Mouse (Mus musculus) liver, embryonic 13.5 days (tissue): Measurements from ENCODE around the gene Rras2. TPM values are rescaled to one million over a fixed set of nuclear protein-coding genes. Genes with fewer than 3 reads are reported as not detected.
A peak's percentile ranks its signal among the peaks of the same experiment; 100 is the strongest.

Experiments
- ATAC-seq: fragments of 200-750 bp; cut with Nextera tagmentation; 2 replicates; pipeline ENCODE4 v1.8.0; 2017; ENCODE audit warnings: low read depth, mild to moderate bottlenecking, moderate number of reproducible peaks, moderate library complexity
- DNase-seq: peaks from one replicate; pipeline ENCODE4 v3.0.0; 2022
- H3K27ac ChIP-seq: fragments of 300-500 bp; sonication (generic); 2 replicates; pipeline ENCODE4 v1.5.1; 2015; ENCODE audit warnings: moderate library complexity, mild to moderate bottlenecking, inconsistent platforms
- H3K27me3 ChIP-seq: fragments of 300-500 bp; sonication (generic); 2 replicates; pipeline ENCODE4 v1.6.1; 2015; ENCODE audit warnings: mild to moderate bottlenecking, inconsistent platforms
- H3K36me3 ChIP-seq: fragments of 300-500 bp; sonication (generic); 2 replicates; pipeline ENCODE4 v1.6.1; 2015; ENCODE audit warnings: mild to moderate bottlenecking, inconsistent platforms
- H3K4me1 ChIP-seq: fragments of 300-500 bp; sonication (generic); replicated peaks from 2 replicates; pipeline ENCODE4 v1.6.1; 2015; ENCODE audit warnings: inconsistent platforms
- H3K4me2 ChIP-seq: fragments of 300-500 bp; sonication (generic); 2 replicates; pipeline ENCODE4 v1.6.1; 2015; ENCODE audit warnings: inconsistent platforms, mild to moderate bottlenecking, moderate library complexity
- H3K4me3 ChIP-seq: fragments of 300-500 bp; sonication (generic); replicated peaks from 2 replicates; pipeline ENCODE4 v1.5.1; 2015; ENCODE audit warnings: mild to moderate bottlenecking, inconsistent platforms
- H3K9ac ChIP-seq: fragments of 300-500 bp; sonication (generic); 2 replicates; pipeline ENCODE4 v1.6.1; 2015; ENCODE audit warnings: mild to moderate bottlenecking, inconsistent platforms
- H3K9me3 ChIP-seq: fragments of 300-500 bp; sonication (generic); replicated peaks from 2 replicates; pipeline ENCODE4 v1.6.1; 2016; ENCODE audit warnings: inconsistent platforms
- WGBS: fragments of 180-500 bp; shearing (Covaris S2); methylation state at CpG from one replicate; pipeline ENCODE4 v1.1.7; 2015; ENCODE audit not compliant: insufficient replicate concordance; 5-methylcytosine and 5-hydroxymethylcytosine counted together
- polyA plus RNA-seq: library from polyadenylated mRNA; unstranded; fragments of >200 nt; fragmentation: Nextera tagmentation; extraction: Ambion mirVana; gene quantifications from 2 replicates; pipeline ENCODE4 v1.2.1, GENCODE M21; 2015

The Rras2 gene
- polyA plus RNA-seq, 1 experiment from 2014 or later, result 7.7 TPM

GRCm38 (mm10) chr7:114140026-114140425 is 22.4 kb upstream of the Rras2 start:
- no peaks in the 10 kb centered on the region for H3K36me3 ChIP-seq
- no peak for DNase-seq
- H3K4me3 ChIP-seq, result no peak overlapping the region
- no peak for ATAC-seq
- H3K9ac ChIP-seq, result no peak overlapping the region
- no peaks in the 10 kb centered on the region for H3K4me1 ChIP-seq
- no peaks in the 10 kb centered on the region for H3K27me3 ChIP-seq
- no peaks in the 10 kb centered on the region for H3K9me3 ChIP-seq
- H3K27ac ChIP-seq, result no peak overlapping the region
- 66% methylated on average over 7 of the region's 7 CpGs for WGBS
- H3K4me2 ChIP-seq, result no peak overlapping the region

- Histone ChIP-seq H3K4me2 (no peak overlapping the region), H3K9me3 (no peaks in the 10 kb centered on the region), H3K9ac (no peak overlapping the region), H3K36me3 (no peaks in the 10 kb centered on the region), H3K27me3 (no peaks in the 10 kb centered on the region), H3K27ac (no peak overlapping the region), H3K4me3 (no peak overlapping the region), H3K4me1 (no peaks in the 10 kb centered on the region)
- 72% methylated on average over 3 of the region's 3 CpGs for WGBS
- DNase-seq (no peak), ATAC-seq (no peak)
Observed at GRCm38 (mm10) chr7:114139400-114139799, 21.8 kb upstream of the Rras2 start.

DNA sequence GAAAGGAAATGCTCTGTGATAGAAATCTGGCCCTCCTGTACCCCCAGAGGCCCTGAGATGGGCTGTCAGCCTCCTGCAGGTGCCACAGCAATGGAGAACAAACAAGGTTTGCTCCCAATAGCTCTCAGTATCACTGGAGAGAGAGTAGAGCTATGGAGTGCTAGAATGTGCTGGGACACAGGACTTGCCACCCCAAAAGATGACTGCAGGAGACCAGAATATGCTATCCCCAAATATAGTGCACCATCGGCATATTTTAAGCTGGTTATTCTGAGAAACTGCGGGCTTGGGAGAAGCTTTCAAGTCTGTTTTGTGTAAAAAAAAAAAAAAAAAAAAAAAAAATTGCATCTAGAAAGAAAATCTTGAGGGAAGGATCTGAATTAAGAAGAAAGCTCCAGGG is 20.7 kb upstream of the Rras2 start:
- H3K4me3 ChIP-seq, result no peak overlapping the region
- no peak for ATAC-seq
- DNase-seq, result no peak
- H3K27ac ChIP-seq, result no peak overlapping the region
- WGBS, result 66% methylated on average over 2 of the region's 2 CpGs
- H3K9me3 ChIP-seq, result no peaks in the 10 kb centered on the region
- no peaks in the 10 kb centered on the region for H3K4me1 ChIP-seq
- H3K9ac ChIP-seq, result no peak overlapping the region
- H3K27me3 ChIP-seq, result no peaks in the 10 kb centered on the region
- H3K36me3 ChIP-seq, result no peaks in the 10 kb centered on the region
- no peak overlapping the region for H3K4me2 ChIP-seq

- Histone ChIP-seq H3K9me3 (no peaks in the 10 kb centered on the region), H3K36me3 (no peaks in the 10 kb centered on the region), H3K27me3 (no peaks in the 10 kb centered on the region), H3K9ac (no peak overlapping the region), H3K4me3 (no peak overlapping the region), H3K27ac (no peak overlapping the region), H3K4me2 (no peak overlapping the region), H3K4me1 (no peaks in the 10 kb centered on the region)
- no peak for ATAC-seq
- no peak for DNase-seq
- WGBS, result 32% methylated on average over 6 of the region's 6 CpGs
Observed at GRCm38 (mm10) chr7:114135166-114135565, 17.6 kb upstream of the Rras2 start.

DNA sequence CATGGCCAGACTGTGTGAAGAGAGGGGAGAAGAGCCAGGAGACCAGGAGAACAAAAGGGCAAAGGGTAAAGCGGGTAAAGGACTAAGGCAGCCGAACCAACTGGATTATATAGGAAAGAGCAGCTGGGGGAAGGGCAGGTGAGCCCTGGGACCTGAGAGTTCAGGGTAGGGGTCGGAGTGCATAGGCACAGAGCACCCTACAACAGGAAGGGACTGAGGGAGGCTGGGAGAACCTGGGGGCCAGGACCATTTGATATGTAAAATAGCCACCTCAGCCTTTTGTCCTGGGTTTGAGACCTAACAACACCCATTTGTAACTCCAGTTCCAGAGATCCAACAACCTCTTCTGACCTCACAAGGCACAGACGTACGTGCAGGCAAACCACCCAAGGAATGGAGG is 16.4 kb upstream of the Rras2 start:
- H3K4me3 ChIP-seq, result no peak overlapping the region
- H3K27ac ChIP-seq, result no peak overlapping the region
- H3K9me3 ChIP-seq, result no peaks in the 10 kb centered on the region; the same call in 1 of the 2 replicates
- no peaks in the 10 kb centered on the region for H3K4me1 ChIP-seq
- DNase-seq (no peak), ATAC-seq (no peak)
- H3K4me2 ChIP-seq, result no peak overlapping the region
- H3K36me3 ChIP-seq, result no peaks in the 10 kb centered on the region
- WGBS, result 35% methylated on average over 5 of the region's 5 CpGs
- H3K9ac ChIP-seq, result no peak overlapping the region
- no peaks in the 10 kb centered on the region for H3K27me3 ChIP-seq

DNA sequence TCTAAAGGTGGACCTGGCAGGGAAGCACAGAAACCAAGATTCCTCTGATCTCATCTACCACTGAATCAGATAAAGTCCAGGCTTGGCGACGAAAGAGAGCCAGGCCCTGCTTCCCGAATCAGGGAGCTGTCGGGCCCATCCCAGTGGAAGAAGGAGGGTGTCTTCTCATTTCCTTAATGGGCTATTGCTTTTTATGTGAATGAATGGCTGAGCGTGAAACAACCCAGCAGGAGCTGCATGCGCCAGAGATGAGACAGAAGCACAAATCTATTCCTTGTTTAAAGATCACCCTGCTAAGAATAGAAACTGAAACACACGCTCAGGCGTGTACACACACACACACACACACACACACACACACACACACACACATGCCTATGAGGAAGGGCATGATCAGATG is 14.7 kb upstream of the Rras2 start:
- Histone ChIP-seq H3K27ac (no peak overlapping the region), H3K36me3 (no peaks in the 10 kb centered on the region), H3K27me3 (no peaks in the 10 kb centered on the region), H3K4me1 (no peaks in the 10 kb centered on the region), H3K9ac (no peak overlapping the region), H3K4me2 (no peak overlapping the region), H3K4me3 (no peak overlapping the region), H3K9me3 (no peaks in the 10 kb centered on the region; the same call in 1 of the 2 replicates)
- DNase-seq (no peak), ATAC-seq (no peak)
- 51% methylated on average over 8 of the region's 8 CpGs for WGBS

DNA sequence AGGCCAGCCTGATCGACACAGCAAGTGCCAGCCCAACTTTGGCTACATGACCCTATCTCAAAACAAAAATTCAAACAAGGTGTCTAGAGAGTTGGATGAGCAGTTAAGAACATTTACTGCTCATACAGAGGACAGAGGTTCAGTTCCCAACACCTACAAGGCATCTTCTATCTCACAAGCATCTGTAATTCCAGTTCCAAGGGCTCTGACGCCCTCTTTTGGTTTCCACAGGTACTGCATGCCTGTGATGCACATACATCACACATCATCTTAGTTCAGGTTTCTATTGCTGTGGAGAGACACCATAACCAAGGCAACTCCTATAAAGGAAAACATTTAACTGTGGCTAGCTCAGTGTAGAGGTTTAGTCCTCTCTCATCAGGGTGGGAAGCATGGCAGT is 11.7 kb upstream of the Rras2 start:
- Histone ChIP-seq H3K27ac (no peak overlapping the region), H3K4me2 (no peak overlapping the region), H3K36me3 (no peaks in the 10 kb centered on the region), H3K9ac (no peak overlapping the region), H3K4me1 (no peaks in the 10 kb centered on the region), H3K27me3 (no peaks in the 10 kb centered on the region), H3K9me3 (no peaks in the 10 kb centered on the region; the same call in 1 of the 2 replicates), H3K4me3 (no peak overlapping the region)
- DNase-seq, result no peak
- no peak for ATAC-seq
- WGBS, result 43% methylated on average over 2 of the region's 2 CpGs

- H3K36me3 ChIP-seq, result no peaks in the 10 kb centered on the region
- no peak overlapping the region for H3K9ac ChIP-seq
- H3K9me3 ChIP-seq, result no peaks in the 10 kb centered on the region
- no peak overlapping the region for H3K27ac ChIP-seq
- WGBS, result 46% methylated on average over 7 of the region's 7 CpGs
- 0 out of 2 replicates have a peak overlapping the region, but pooled peaks have one; percentile 69 for H3K4me3 ChIP-seq
- DNase-seq, result no peak
- no peak for ATAC-seq
- peaks cover 43% of the 10 kb centered on the region for H3K27me3 ChIP-seq
- H3K4me1 ChIP-seq, result peaks cover 7% of the 10 kb centered on the region
- peak overlapping the region; percentile 77 for H3K4me2 ChIP-seq
Observed at GRCm38 (mm10) chr7:114118180-114118579, 599 bp upstream of the Rras2 start.

GRCm38 (mm10) chr7:114116711-114117351 is 750 bp downstream of the Rras2 start:
- Histone ChIP-seq H3K9ac (peak overlapping the region; percentile 66), H3K4me2 (peak overlapping the region; percentile 77), H3K9me3 (no peaks in the 10 kb centered on the region), H3K4me1 (peaks cover 7% of the 10 kb centered on the region), H3K4me3 (peak overlapping the region; percentile 69), H3K27me3 (peaks cover 43% of the 10 kb centered on the region), H3K36me3 (no peaks in the 10 kb centered on the region), H3K27ac (peak overlapping the region; percentile 75)
- WGBS, result under 1% methylated on average over 74 of the region's 74 CpGs
- peak; percentile 42 for DNase-seq
- peak; percentile 74 for ATAC-seq

GRCm38 (mm10) chr7:114115961-114116360 is 1.6 kb downstream of the Rras2 start:
- Histone ChIP-seq H3K4me3 (peak overlapping the region; percentile 69), H3K36me3 (no peaks in the 10 kb centered on the region), H3K4me1 (peaks cover 7% of the 10 kb centered on the region), H3K9me3 (no peaks in the 10 kb centered on the region), H3K27ac (no peak overlapping the region), H3K4me2 (peak overlapping the region; percentile 77), H3K9ac (no peak overlapping the region), H3K27me3 (peaks cover 43% of the 10 kb centered on the region)
- ATAC-seq (no peak), DNase-seq (no peak)
- 38% methylated on average over 9 of the region's 9 CpGs for WGBS

- ATAC-seq, result no peak
- Histone ChIP-seq H3K36me3 (no peaks in the 10 kb centered on the region), H3K27ac (no peak overlapping the region), H3K4me1 (peaks cover 10% of the 10 kb centered on the region), H3K4me2 (no peak overlapping the region), H3K4me3 (no peak overlapping the region), H3K9ac (no peak overlapping the region), H3K9me3 (no peaks in the 10 kb centered on the region), H3K27me3 (peaks cover 43% of the 10 kb centered on the region)
- DNase-seq, result no peak
- WGBS, result 55% methylated on average over 3 of the region's 3 CpGs
Observed at GRCm38 (mm10) chr7:114114976-114115375, 2.6 kb downstream of the Rras2 start.

DNA sequence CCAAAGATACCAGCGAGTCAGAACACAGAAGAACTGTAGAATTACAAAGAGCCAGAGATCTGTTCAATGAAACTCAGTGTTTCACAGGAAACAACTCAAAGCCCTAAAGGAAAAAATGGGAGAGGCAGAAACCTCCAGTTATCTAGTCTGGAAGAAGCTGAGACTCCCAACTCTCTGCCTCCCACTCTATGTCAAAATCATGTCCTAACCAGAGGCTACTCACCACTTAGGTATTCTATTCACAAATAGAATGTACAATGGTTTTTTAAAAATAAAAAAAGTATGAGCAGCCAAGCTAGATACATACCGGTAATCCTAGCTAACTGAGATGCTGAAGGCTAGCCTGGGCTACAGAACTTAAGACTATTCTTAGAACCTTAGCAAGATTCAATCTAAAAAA is 3.3 kb downstream of the Rras2 start:
- no peak for DNase-seq
- 69% methylated on average over 2 of the region's 2 CpGs for WGBS
- Histone ChIP-seq H3K4me2 (no peak overlapping the region), H3K27me3 (peaks cover 43% of the 10 kb centered on the region), H3K4me1 (peaks cover 11% of the 10 kb centered on the region), H3K36me3 (no peaks in the 10 kb centered on the region), H3K9me3 (no peaks in the 10 kb centered on the region), H3K9ac (no peak overlapping the region), H3K27ac (no peak overlapping the region), H3K4me3 (no peak overlapping the region)
- no peak for ATAC-seq
